Comparison of ENCODE assay signal across 10 mouse cellular contexts in genomic region chr16:34605679-34606078, GRCm38 (mm10). TPM values are rescaled to one million over a fixed set of nuclear protein-coding genes. Genes with fewer than 3 reads are reported as not detected.
DNase-seq lines count a peak whose midpoint lies in the region; ATAC-seq and TF ChIP-seq lines count a peak whose summit lies in the region.
"Had no signal": no experiment of that assay in that cellular context is flagged by ENCODE, and none has a peak within 500 bp of the region (broad histone marks: within the 10 kb centered on the region; RNA-seq: fewer than 3 reads in every experiment).

No protein-coding gene starts in this region.

- no peaks in the 10 kb centered on the region for H3K27me3 ChIP-seq in hindbrain, embryonic 16.5 days (replicated peaks; ENCODE audit: control insufficient read depth, insufficient read depth, low read length)
- no peaks in the 10 kb centered on the region for H3K27me3 ChIP-seq in lung, postnatal 0 days (replicated peaks; ENCODE audit: insufficient read depth, low read length)
- H3K27me3 ChIP-seq in midbrain, embryonic 15.5 days (replicated peaks): no peaks in the 10 kb centered on the region
- H3K27me3 ChIP-seq: embryonic facial prominence, embryonic 13.5 days had no signal

- TF ChIP-seq POLR2A in cortical plate, adult 2 months (IDR thresholded peaks at IDR 0.05; ENCODE audit: extremely low read depth, insufficient read depth, low read length): no peak

- TF ChIP-seq EP300 in lung, postnatal 0 days (IDR thresholded peaks at IDR 0.05): no peak

- no peak overlapping the region for H3K9ac ChIP-seq in hindbrain, embryonic 16.5 days (ENCODE audit: low read depth, low read length)
- no peak overlapping the region for H3K9ac ChIP-seq in lung, postnatal 0 days (replicated peaks; ENCODE audit: low read depth)
- H3K9ac ChIP-seq in midbrain, embryonic 15.5 days: no peak overlapping the region
- H3K9ac ChIP-seq: embryonic facial prominence, embryonic 13.5 days had no signal

- no peaks in the 10 kb centered on the region for H3K9me3 ChIP-seq in hindbrain, embryonic 16.5 days (ENCODE audit: control insufficient read depth, low read length)
- no peaks in the 10 kb centered on the region for H3K9me3 ChIP-seq in lung, postnatal 0 days (ENCODE audit: low read length)
- H3K9me3 ChIP-seq in midbrain, embryonic 15.5 days: no peaks in the 10 kb centered on the region
- H3K9me3 ChIP-seq: embryonic facial prominence, embryonic 13.5 days had no signal

- peak; percentile 38 for TF ChIP-seq CTCF in cortical plate, adult 2 months (IDR thresholded peaks at IDR 0.05; ENCODE audit: extremely low read depth, insufficient read depth, low read length)
- TF ChIP-seq CTCF in lung, postnatal 0 days (IDR thresholded peaks at IDR 0.05): peak; percentile 81

- no peaks in the 10 kb centered on the region for H3K4me1 ChIP-seq in cortical plate, adult 2 months (ENCODE audit: control insufficient read depth, insufficient read depth, low read length)
- H3K4me1 ChIP-seq in hindbrain, embryonic 16.5 days (ENCODE audit: control insufficient read depth, insufficient read depth, low read depth, low read length): no peaks in the 10 kb centered on the region
- H3K4me1 ChIP-seq in lung, postnatal 0 days (ENCODE audit: insufficient read depth, low read depth, low read length): no peaks in the 10 kb centered on the region
- H3K4me1 ChIP-seq in midbrain, embryonic 15.5 days: no peaks in the 10 kb centered on the region

- WGBS in hindbrain, embryonic 16.5 days: 33% methylated on average over 3 of the region's 3 CpGs
- WGBS in lung, postnatal 0 days: 22% methylated on average over 3 of the region's 3 CpGs
- WGBS in midbrain, embryonic 15.5 days: 34% methylated on average over 3 of the region's 3 CpGs

- 0 out of 2 replicates have a peak, but pooled peaks have one; percentile 52 for ATAC-seq in hindbrain, embryonic 16.5 days
- ATAC-seq in lung, postnatal 0 days: peak; percentile 71
- no peak for ATAC-seq in midbrain, embryonic 15.5 days (replicated peaks)

- peak; percentile 4 for DNase-seq in cerebellum, adult 11 months
- no peak for DNase-seq in cerebellum, postnatal 4 days (ENCODE audit: low spot score in 2 of 2)
- peak; percentile 15 for DNase-seq in 416B (ENCODE audit: low read depth)
- peak; percentile 76 for DNase-seq in lung, postnatal 0 days (ENCODE audit: low spot score)
- no peak for DNase-seq in thymus, postnatal 25 days

- no peak overlapping the region for H3K4me3 ChIP-seq in cortical plate, adult 2 months (ENCODE audit: insufficient read depth, low read length)
- no peak overlapping the region for H3K4me3 ChIP-seq in hindbrain, embryonic 16.5 days (ENCODE audit: low read length)
- H3K4me3 ChIP-seq in lung, postnatal 0 days (ENCODE audit: low read depth, low read length): no peak overlapping the region
- no peak overlapping the region for H3K4me3 ChIP-seq in midbrain, embryonic 15.5 days
- H3K4me3 ChIP-seq: embryonic facial prominence, embryonic 13.5 days had no signal

- no peak overlapping the region for H3K27ac ChIP-seq in cortical plate, adult 2 months (ENCODE audit: insufficient read depth, low read length)
- no peak overlapping the region for H3K27ac ChIP-seq in hindbrain, embryonic 16.5 days (ENCODE audit: low read depth, low read length)
- H3K27ac ChIP-seq in lung, postnatal 0 days (ENCODE audit: low read length): no peak overlapping the region
- H3K27ac ChIP-seq in midbrain, embryonic 15.5 days: no peak overlapping the region
- H3K27ac ChIP-seq: embryonic facial prominence, embryonic 13.5 days had no signal

- no peak overlapping the region for H3K4me2 ChIP-seq in hindbrain, embryonic 16.5 days (ENCODE audit: low read length)
- no peak overlapping the region for H3K4me2 ChIP-seq in lung, postnatal 0 days (replicated peaks; ENCODE audit: low read depth, low read length)
- H3K4me2 ChIP-seq in midbrain, embryonic 15.5 days: no peak overlapping the region
- H3K4me2 ChIP-seq: embryonic facial prominence, embryonic 13.5 days had no signal

- H3K36me3 ChIP-seq in hindbrain, embryonic 16.5 days (ENCODE audit: control insufficient read depth, insufficient read depth, low read length): no peaks in the 10 kb centered on the region
- no peaks in the 10 kb centered on the region for H3K36me3 ChIP-seq in lung, postnatal 0 days (ENCODE audit: insufficient read depth, low read length)
- H3K36me3 ChIP-seq in midbrain, embryonic 15.5 days (replicated peaks): no peaks in the 10 kb centered on the region
- H3K36me3 ChIP-seq: embryonic facial prominence, embryonic 13.5 days had no signal

RNA-seq across cellular contexts. Expression of gene Kalrn, which starts 32.3 kb away (rescaled TPM):
- polyA plus RNA-seq in cortical plate, adult 2 months (2012; rRNA removed): 278 and 304 TPM in 2 replicates
- polyA plus RNA-seq in hindbrain, embryonic 16.5 days (2015; fragmentation: Nextera tagmentation; extraction: Ambion mirVana): 20.9 and 23.3 TPM in 2 replicates
- polyA plus RNA-seq in lung, postnatal 0 days (2015; fragmentation: Nextera tagmentation; extraction: Ambion mirVana): 12.7 and 13.6 TPM in 2 replicates
- 34.5 and 39.2 TPM in 2 replicates for polyA plus RNA-seq in midbrain, embryonic 15.5 days (2015; fragmentation: Nextera tagmentation; extraction: Ambion mirVana)

RNA-seq across cellular contexts. Expression of gene Ropn1, which starts 44.0 kb away (rescaled TPM):
- 0.11 and 0.21 TPM in 2 replicates for polyA plus RNA-seq in cortical plate, adult 2 months (2012; rRNA removed)
- polyA plus RNA-seq in hindbrain, embryonic 16.5 days (2015; fragmentation: Nextera tagmentation; extraction: Ambion mirVana): 0.30 TPM in 1 of 2 replicates, not detected in the other
- not detected in 2 replicates for polyA plus RNA-seq in lung, postnatal 0 days (2015; fragmentation: Nextera tagmentation; extraction: Ambion mirVana)
- polyA plus RNA-seq in midbrain, embryonic 15.5 days (2015; fragmentation: Nextera tagmentation; extraction: Ambion mirVana): not detected in 2 replicates
- polyA plus RNA-seq: embryonic facial prominence, embryonic 13.5 days; liver, embryonic 16.5 days had no signal

Comparison
In these comparisons a context has a peak if more than half of its experiments do, and no peak if none do; other contexts are left out.
1. DNase-seq: peak in cerebellum, adult 11 months (single experiment), 416B (single experiment) and lung, postnatal 0 days (single experiment); none in cerebellum, postnatal 4 days (0 of 2) and thymus, postnatal 25 days (single experiment).